Mouse (Mus musculus) midbrain, embryonic 16.5 days (tissue): ENCODE results near the gene Anks1b. TPM values are rescaled to one million over a fixed set of nuclear protein-coding genes. Genes with fewer than 3 reads are reported as not detected.

Source experiments
- ATAC-seq: fragments of 200-750 bp; cut with Nextera tagmentation; 2 replicates; pipeline ENCODE4 v1.8.0; 2017; ENCODE audit warnings: moderate TSS enrichment
- H3K27ac ChIP-seq: fragments of 300-500 bp; sonication (generic); 2 replicates; pipeline ENCODE4 v1.5.1; 2014; ENCODE audit warnings: mild to moderate bottlenecking, low read length, mixed read lengths
- H3K27me3 ChIP-seq: fragments of 300-500 bp; sonication (generic); 2 replicates; pipeline ENCODE4 v1.6.1; 2014; ENCODE audit warnings: low read depth, low read length, mixed read lengths; ENCODE audit not compliant: control insufficient read depth, insufficient read depth
- H3K36me3 ChIP-seq: fragments of 300-500 bp; sonication (generic); 2 replicates; pipeline ENCODE4 v1.6.1; 2014; ENCODE audit warnings: mild to moderate bottlenecking, low read length, moderate library complexity, mixed read lengths; ENCODE audit not compliant: control insufficient read depth, insufficient read depth
- H3K4me1 ChIP-seq: fragments of 300-500 bp; sonication (generic); 2 replicates; pipeline ENCODE4 v1.6.1; 2014; ENCODE audit warnings: mild to moderate bottlenecking, low read length, mixed read lengths; ENCODE audit not compliant: control insufficient read depth, insufficient read depth
- H3K4me2 ChIP-seq: fragments of 300-500 bp; sonication (generic); 2 replicates; pipeline ENCODE4 v1.6.1; 2014; ENCODE audit warnings: mild to moderate bottlenecking, low read length, mixed read lengths
- H3K4me3 ChIP-seq: fragments of 300-500 bp; sonication (generic); 2 replicates; pipeline ENCODE4 v1.5.1; 2014; ENCODE audit warnings: low read depth, mild to moderate bottlenecking, low read length, moderate library complexity, mixed read lengths
- H3K9ac ChIP-seq: fragments of 300-500 bp; sonication (generic); 2 replicates; pipeline ENCODE4 v1.6.1; 2014; ENCODE audit warnings: low read depth, low read length, mixed read lengths
- H3K9me3 ChIP-seq: fragments of 300-500 bp; sonication (generic); replicated peaks from 2 replicates; pipeline ENCODE4 v1.6.1; 2014; ENCODE audit warnings: mild to moderate bottlenecking, low read length, mixed read lengths; ENCODE audit not compliant: control insufficient read depth, poor library complexity, severe bottlenecking
- WGBS: fragments of 180-500 bp; shearing (Covaris S2); extraction: QIAGEN DNeasy Blood & Tissue Kit; methylation state at CpG from one replicate; pipeline ENCODE4 v1.1.7; 2014; 5-methylcytosine and 5-hydroxymethylcytosine counted together
- polyA plus RNA-seq: library from polyadenylated mRNA; unstranded; fragments of >200 nt; fragmentation: Nextera tagmentation; extraction: Ambion mirVana; gene quantifications from 2 replicates; pipeline ENCODE4 v1.2.1, GENCODE M21; 2015

The Anks1b gene
- polyA plus RNA-seq, 1 experiment from 2014 or later = 94.3 TPM

DNA sequence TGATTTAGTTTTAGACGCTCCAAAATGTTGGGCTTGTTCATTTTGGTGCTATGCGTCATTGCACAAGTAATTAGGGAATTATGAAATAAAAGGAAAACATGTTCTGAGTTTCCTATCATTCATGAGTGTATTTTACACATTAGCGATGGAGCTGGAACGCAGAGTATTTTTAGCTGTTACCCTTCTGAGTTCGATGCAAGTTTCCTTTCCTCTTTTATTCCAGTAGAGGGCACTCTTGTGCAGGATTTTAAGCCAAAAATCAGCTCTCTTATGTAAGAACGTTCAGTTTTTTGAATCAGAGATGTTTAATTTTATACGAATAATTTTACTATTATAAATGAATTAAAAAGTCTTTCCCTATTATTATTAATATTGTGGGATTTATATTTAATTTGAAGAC, 208.3 kb downstream of the Anks1b start:
- Histone ChIP-seq H3K9ac (no peak overlapping the region), H3K4me1 (no peaks in the 10 kb centered on the region), H3K4me3 (no peak overlapping the region), H3K36me3 (no peaks in the 10 kb centered on the region), H3K27ac (no peak overlapping the region), H3K4me2 (no peak overlapping the region), H3K9me3 (no peaks in the 10 kb centered on the region), H3K27me3 (no peaks in the 10 kb centered on the region)
- 20% methylated on average over 7 of the region's 7 CpGs for WGBS
- ATAC-seq = no peak

DNA sequence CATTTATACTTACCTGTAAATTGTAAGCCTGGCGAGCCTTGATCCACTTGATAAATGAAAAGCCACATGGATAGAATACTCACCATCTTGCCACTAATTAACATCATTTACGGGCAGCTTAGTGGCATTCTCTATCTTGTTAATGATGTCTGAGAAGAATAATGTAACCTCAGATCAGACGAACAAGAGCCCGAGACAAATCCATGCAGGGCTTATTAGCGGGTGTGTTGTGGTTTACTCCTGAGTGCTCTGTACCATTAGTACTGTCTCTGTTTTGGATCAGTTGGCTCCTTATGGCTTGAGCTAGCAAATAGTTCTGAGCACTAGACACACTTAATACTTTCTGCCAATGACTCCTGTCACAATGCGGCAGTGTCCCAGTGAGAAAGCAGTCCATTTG, 220.6 kb downstream of the Anks1b start:
- Histone ChIP-seq H3K9me3 (no peaks in the 10 kb centered on the region), H3K27me3 (no peaks in the 10 kb centered on the region), H3K27ac (no peak overlapping the region), H3K4me1 (no peaks in the 10 kb centered on the region), H3K36me3 (no peaks in the 10 kb centered on the region), H3K4me3 (no peak overlapping the region), H3K4me2 (no peak overlapping the region), H3K9ac (no peak overlapping the region)
- no peak for ATAC-seq
- WGBS = 72% methylated on average over 6 of the region's 6 CpGs

DNA sequence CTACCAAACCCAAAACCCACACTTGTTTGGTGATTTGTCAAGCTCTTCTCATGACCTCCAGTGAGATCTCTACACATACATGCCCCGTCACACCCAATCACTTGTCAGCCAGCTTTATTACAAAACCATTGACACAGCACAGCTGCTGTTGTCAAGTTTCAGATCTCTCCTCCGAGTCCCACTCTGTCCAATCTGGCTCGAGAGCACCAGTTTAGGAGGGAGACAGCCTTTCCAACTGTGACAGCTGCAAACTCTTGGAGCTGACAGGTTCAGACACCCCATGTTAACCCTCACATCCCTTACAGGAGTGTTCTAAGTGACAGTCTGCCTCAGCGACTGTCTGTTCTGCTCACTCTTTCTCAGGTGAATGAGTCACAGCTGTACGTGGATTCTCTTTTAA, 239.4 kb downstream of the Anks1b start:
- H3K4me3 ChIP-seq = no peak overlapping the region
- no peaks in the 10 kb centered on the region for H3K36me3 ChIP-seq
- no peak overlapping the region for H3K27ac ChIP-seq
- H3K4me1 ChIP-seq = no peaks in the 10 kb centered on the region
- WGBS = 63% methylated on average over 5 of the region's 5 CpGs
- no peak overlapping the region for H3K9ac ChIP-seq
- no peak overlapping the region for H3K4me2 ChIP-seq
- no peaks in the 10 kb centered on the region for H3K27me3 ChIP-seq
- no peaks in the 10 kb centered on the region for H3K9me3 ChIP-seq
- ATAC-seq = no peak

DNA sequence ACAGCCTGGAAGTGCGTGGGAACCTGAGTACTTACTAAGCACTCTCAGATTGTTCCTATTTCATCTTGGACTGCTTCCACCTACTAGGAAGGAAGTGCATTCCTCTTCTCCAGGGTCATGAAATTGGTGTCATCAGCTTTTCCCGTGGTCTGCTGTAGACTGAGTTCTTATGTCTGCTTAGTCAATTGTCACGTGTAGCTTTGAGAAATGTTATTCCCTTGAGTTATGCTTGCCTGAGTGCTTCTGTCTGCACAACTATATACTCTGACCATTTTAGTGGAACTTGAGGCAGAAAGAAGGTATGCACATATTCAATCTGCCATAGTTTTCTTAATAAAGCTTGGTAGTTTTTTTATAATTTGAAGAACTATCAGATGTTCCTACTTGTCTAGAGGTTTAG, 243.6 kb downstream of the Anks1b start:
- Histone ChIP-seq H3K4me1 (no peaks in the 10 kb centered on the region), H3K4me2 (no peak overlapping the region), H3K9ac (no peak overlapping the region), H3K27me3 (no peaks in the 10 kb centered on the region), H3K9me3 (no peaks in the 10 kb centered on the region), H3K36me3 (no peaks in the 10 kb centered on the region), H3K4me3 (no peak overlapping the region), H3K27ac (no peak overlapping the region)
- ATAC-seq = no peak
- 85% methylated on average over 3 of the region's 3 CpGs for WGBS

DNA sequence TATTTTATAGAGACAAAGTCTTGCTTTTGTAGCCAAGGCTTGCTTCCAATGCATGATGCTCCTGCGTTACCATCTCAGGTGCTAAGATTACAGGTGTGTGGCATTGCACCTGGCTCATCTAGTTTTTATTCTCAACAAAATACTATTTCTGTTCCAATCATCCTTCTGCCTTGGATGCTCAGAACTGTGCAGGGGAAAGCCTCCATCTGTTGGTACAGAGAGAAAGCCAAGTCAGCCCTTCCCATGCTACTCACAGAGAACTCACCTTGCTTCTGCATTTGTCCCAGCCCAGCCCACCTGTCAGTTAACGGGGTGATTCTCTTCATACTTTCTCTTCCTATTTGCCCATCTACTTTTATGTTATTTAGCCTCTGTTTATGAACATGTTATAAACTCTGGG, 244.5 kb downstream of the Anks1b start:
- Histone ChIP-seq H3K9ac (no peak overlapping the region), H3K27ac (no peak overlapping the region), H3K36me3 (no peaks in the 10 kb centered on the region), H3K27me3 (no peaks in the 10 kb centered on the region), H3K4me2 (no peak overlapping the region), H3K9me3 (no peaks in the 10 kb centered on the region), H3K4me3 (no peak overlapping the region), H3K4me1 (no peaks in the 10 kb centered on the region)
- 88% methylated on average over 2 of the region's 2 CpGs for WGBS
- ATAC-seq = no peak

DNA sequence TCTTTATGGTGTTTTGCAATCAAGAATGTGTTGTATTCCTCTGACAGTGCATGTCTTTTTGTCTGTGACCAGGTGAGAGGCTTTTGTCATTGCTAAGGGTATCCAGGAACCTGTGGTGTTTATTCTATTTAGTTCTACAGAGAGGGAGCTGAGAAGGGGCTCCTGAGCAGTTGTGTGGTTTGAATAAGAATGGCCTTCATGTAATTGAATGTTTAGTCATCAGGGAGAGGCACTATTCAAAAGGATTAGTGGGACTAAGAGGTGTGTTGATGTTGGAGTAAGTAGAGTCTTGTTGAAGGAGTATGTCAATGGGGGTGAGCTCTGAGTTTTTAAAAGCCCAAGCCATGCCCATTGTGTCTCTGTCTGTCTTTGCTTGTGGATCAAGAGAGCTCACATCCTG, 264.2 kb downstream of the Anks1b start:
- Histone ChIP-seq H3K9me3 (peaks cover 3% of the 10 kb centered on the region; the same call in 1 of the 2 replicates), H3K4me3 (no peak overlapping the region), H3K36me3 (no peaks in the 10 kb centered on the region), H3K4me2 (no peak overlapping the region), H3K27ac (no peak overlapping the region), H3K9ac (no peak overlapping the region), H3K4me1 (no peaks in the 10 kb centered on the region), H3K27me3 (no peaks in the 10 kb centered on the region)
- ATAC-seq = no peak

DNA sequence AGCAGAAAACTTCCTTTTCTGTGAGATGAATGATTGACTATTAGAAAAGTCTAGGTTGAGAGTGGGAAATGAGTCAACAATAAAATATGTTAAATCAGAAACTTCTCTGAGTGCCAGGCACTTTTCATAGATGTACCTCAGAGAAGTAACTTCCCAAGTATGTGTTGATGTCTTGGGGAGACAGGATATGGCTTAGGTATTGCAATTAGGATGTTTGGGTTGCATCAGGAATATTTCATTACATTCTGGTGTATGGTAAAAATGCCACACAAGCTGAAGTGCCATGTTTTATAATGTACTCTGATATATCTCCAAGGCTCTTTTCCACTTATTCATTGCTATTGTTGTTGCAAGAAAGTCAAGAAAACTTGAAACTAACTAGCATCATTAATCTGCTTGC, 267.6 kb downstream of the Anks1b start:
- Histone ChIP-seq H3K36me3 (no peaks in the 10 kb centered on the region), H3K4me3 (no peak overlapping the region), H3K9me3 (no peaks in the 10 kb centered on the region), H3K9ac (no peak overlapping the region), H3K27me3 (no peaks in the 10 kb centered on the region), H3K4me2 (no peak overlapping the region), H3K4me1 (no peaks in the 10 kb centered on the region), H3K27ac (no peak overlapping the region)
- no peak for ATAC-seq

DNA sequence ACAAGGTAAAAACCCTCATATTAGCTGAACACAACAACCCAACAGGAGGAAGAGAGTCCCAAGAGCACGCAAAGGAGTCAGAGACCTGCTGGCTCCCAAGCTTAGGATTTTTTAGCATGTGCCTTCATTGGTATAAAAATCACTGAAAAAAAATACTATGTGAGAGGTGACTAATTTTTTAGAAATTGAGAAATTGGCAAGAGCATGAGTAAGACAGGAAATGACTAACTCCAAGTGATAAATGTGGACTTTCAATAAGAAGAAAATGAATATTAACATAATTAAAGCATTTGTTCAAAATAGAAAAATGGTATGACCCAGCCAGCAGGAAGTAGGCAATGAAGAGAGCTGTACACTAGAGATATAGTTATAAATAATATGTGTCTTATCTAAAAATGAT, 271.1 kb downstream of the Anks1b start:
- Histone ChIP-seq H3K9ac (no peak overlapping the region), H3K4me3 (no peak overlapping the region), H3K4me1 (no peaks in the 10 kb centered on the region), H3K36me3 (no peaks in the 10 kb centered on the region), H3K27ac (no peak overlapping the region), H3K27me3 (no peaks in the 10 kb centered on the region), H3K4me2 (no peak overlapping the region), H3K9me3 (peaks cover 3% of the 10 kb centered on the region; the same call in 1 of the 2 replicates)
- 97% methylated on average over 1 of the region's 1 CpGs for WGBS
- no peak for ATAC-seq

DNA sequence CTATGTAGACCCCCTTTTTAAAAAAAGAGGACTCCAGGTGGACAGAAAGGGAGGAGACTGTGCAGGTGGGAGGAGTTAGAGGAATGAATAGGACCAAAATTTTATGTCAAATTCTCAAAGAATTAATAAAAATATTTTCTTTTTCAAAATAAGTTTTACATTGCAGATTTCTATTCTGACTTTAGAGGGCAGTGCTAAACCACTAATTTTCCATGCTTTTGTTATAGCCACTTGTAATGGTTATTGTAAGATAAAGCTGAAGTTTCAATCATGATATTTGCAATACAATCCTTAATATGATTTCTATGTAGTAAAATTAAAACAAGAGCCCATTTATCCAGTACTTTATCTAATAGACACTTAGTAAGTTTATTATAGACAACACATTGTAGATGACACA, 278.2 kb downstream of the Anks1b start:
- ATAC-seq = no peak
- no peak overlapping the region for H3K4me2 ChIP-seq

More for the DNA sequence above, 278.2 kb downstream of the Anks1b start:
- Histone ChIP-seq H3K9ac (no peak overlapping the region), H3K36me3 (no peaks in the 10 kb centered on the region), H3K9me3 (peaks cover 3% of the 10 kb centered on the region; the same call in 1 of the 2 replicates), H3K27me3 (no peaks in the 10 kb centered on the region), H3K4me3 (no peak overlapping the region), H3K27ac (no peak overlapping the region), H3K4me1 (no peaks in the 10 kb centered on the region)
